Mouse (Mus musculus): Measurements from ENCODE around the gene Gm8232.
"Not testable (repeated sequence)": the region's sequence is repeated elsewhere in the genome, so short reads cannot be mapped to it uniquely, and the experiment has no call there.

The Gm8232 gene

DNA sequence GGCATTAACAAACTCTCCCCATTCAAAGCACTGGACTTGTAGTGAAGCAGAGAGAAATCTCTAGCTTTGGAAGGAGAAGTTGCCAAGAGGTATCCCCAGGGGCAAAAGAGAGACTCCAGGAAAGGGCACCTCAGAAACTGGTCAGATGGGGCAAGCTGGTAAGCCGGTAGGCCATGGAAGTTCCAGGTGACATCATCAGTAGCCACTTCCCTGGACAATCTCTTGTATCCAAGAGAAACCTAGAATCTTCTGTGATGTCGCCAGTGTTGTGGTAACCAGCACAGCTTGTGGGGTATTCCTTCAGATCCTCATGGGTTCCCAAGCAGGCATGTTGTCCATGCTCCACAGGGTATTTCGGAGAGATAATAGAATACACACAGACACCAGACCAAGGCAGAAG lies at the start of gene Gm8232:
TSS of gene Gm8232 (plus strand) at position 301 of the 400 bp plus-strand sequence.
- DNase-seq: not testable (repeated sequence)

DNA sequence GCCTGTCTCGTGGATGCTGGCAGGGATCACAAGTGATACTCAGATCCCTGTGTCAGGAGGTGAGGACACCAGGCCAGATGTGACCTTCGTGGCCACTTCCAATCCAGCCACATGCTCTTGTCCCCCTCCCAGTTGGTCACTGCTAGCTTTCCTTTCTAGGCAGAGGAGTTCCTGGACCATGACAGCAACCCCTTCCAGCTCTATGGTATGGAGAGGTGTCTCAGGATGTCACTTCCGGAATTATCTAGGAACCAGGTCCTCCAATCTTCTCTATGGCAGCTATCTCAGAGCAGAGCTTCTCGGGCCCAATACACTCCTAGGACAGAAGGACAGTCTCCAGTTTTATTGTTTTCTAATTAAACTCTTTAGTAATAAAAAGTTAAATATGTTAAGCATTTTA lies 49.2 kb upstream of the Gm8232 start:
- not testable (repeated sequence) for DNase-seq

DNA sequence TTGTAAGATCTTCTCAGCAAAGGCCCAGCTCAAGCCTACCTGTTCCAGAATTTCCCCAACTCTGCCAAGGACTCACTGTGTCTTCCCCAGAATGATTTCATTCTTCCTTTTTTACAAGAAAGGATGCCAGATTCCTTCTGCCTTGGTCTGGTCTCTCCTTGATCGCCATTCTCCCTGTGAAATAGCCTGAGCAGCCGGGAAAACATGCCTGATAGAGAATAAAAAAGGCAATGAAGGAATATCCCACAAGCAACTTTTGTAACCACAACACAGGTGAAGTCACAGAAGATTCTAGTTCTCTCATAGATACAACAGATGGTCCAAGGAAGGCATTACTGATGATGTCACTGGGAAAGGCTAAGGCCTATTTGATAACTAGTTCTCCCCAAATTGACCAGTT lies 22.8 kb upstream of the Gm8232 start, which contains the start of gene Gm3371:
TSS of gene Gm3371 (minus strand) at position 101 of the 400 bp plus-strand sequence.
- DNase-seq: not testable (repeated sequence)

All from kidney, adult 8-10 months (tissue).